Mouse (Mus musculus) heart, adult 2 months (tissue): ENCODE measurements around the gene Wfdc13. TPM values are rescaled to one million over a fixed set of nuclear protein-coding genes. Genes with fewer than 3 reads are reported as not detected.

Source experiments
- DNase-seq, 2 experiments: peaks; one replicate each; pipeline ENCODE4 v3.0.0; 2021
- H3K27ac ChIP-seq: fragments of 200-600 bp; 2 replicates; pipeline ENCODE4 v1.8.1; 2022
- H3K27me3 ChIP-seq: fragments of 200-500 bp; 2 replicates; pipeline ENCODE4 v1.6.1; 2012; ENCODE audit warnings: mild to moderate bottlenecking, low read length, inconsistent platforms, mixed read lengths; ENCODE audit not compliant: control insufficient read depth, insufficient read depth
- H3K36me3 ChIP-seq: fragments of 200-500 bp; 2 replicates; pipeline ENCODE4 v1.6.1; 2012; ENCODE audit warnings: low read length, inconsistent platforms; ENCODE audit not compliant: control insufficient read depth, insufficient read depth
- H3K4me1 ChIP-seq: fragments of 200-500 bp; 2 replicates; pipeline ENCODE4 v1.6.1; 2011; ENCODE audit warnings: low read length; ENCODE audit not compliant: control insufficient read depth, insufficient read depth
- H3K4me3 ChIP-seq: fragments of 200-600 bp; 2 replicates; pipeline ENCODE4 v1.8.1; 2022
- H3K79me2 ChIP-seq: fragments of 200-500 bp; replicated peaks from 2 replicates; pipeline ENCODE4 v1.6.1; 2012; ENCODE audit warnings: mild to moderate bottlenecking, inconsistent platforms, low read length, moderate library complexity, mixed read lengths; ENCODE audit not compliant: control insufficient read depth, insufficient read depth
- H3K9ac ChIP-seq: fragments of 200-500 bp; 2 replicates; pipeline ENCODE4 v1.6.1; 2012; ENCODE audit warnings: low read depth, mild to moderate bottlenecking, control low read depth, inconsistent platforms, low read length, mixed read lengths
- CTCF ChIP-seq: fragments of 200-600 bp; IDR thresholded peaks from 2 replicates; pipeline ENCODE4 v1.8.1; 2022; ENCODE audit warnings: antibody characterized with exemption, mild to moderate bottlenecking, moderate library complexity
- EP300 ChIP-seq: fragments of 200-500 bp; IDR thresholded peaks from 2 replicates; pipeline ENCODE4 v1.6.1; 2011; ENCODE audit warnings: low read depth, low read length, control low read depth; ENCODE audit not compliant: insufficient read depth
- POLR2A ChIP-seq: fragments of 200-500 bp; IDR thresholded peaks from 2 replicates; pipeline ENCODE4 v1.6.1; 2011; ENCODE audit warnings: mild to moderate bottlenecking, low read depth, low read length, control low read depth; ENCODE audit not compliant: insufficient read depth
- WGBS: fragments of 180-500 bp; shearing (Covaris S2); methylation state at CpG from one replicate; pipeline ENCODE4 v1.1.7; 2018; 5-methylcytosine and 5-hydroxymethylcytosine counted together
- intact Hi-C: fragments of 180-260 bp; cut with DNase I; formaldehyde crosslinking; loops from one replicate; pipeline ENCODE4 v1.15.1; 2025
- polyA plus RNA-seq: library from polyadenylated mRNA; depleted of rRNA; stranded (reverse); fragments of >200 nt; gene quantifications from 2 replicates; pipeline ENCODE4 v1.2.3, GENCODE M21; 2012
- total RNA-seq, 2 experiments: library from RNA; stranded (reverse); gene quantifications; 2 replicates each; pipeline ENCODE4 v1.2.3; 2021

The Wfdc13 gene
- total and polyA plus RNA-seq, 3 experiments = 0.25 TPM; not detected in 2

GRCm38 (mm10) chr2:164656483-164656882 lies 28.4 kb upstream of the Wfdc13 start, which contains the start of gene Wfdc9:
TSS of gene Wfdc9 (minus strand) at chr2:164656583.
- no peak for DNase-seq
- intact Hi-C loops = no loop called here
- 73% methylated on average over 9 of the region's 9 CpGs for WGBS

DNA sequence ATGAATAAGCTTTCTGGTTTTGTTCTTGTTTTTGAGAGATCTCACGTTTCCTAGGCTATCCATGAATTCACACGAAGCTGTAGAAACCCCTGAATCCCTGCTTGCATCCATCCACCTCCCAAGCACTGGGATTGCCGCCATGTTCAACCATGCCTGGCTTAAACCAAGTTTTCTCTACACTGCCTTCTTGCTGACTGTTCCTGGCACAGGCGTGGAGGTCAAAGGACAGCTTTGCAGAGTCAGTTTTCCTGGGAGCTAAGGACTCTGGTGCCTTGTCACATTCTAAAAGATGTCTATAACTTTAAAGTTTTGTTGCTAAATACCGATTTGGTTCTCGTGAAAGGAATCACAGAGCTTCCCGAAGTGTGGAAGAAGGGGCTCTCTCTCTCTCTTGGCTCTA lies 20.1 kb upstream of the Wfdc13 start:
- TF ChIP-seq POLR2A (no peak), CTCF (no peak), EP300 (no peak)
- H3K79me2 ChIP-seq = no peaks in the 10 kb centered on the region
- intact Hi-C loops = no loop called here
- no peak overlapping the region for H3K9ac ChIP-seq
- no peaks in the 10 kb centered on the region for H3K36me3 ChIP-seq
- H3K4me3 ChIP-seq = no peak overlapping the region
- no peaks in the 10 kb centered on the region for H3K27me3 ChIP-seq
- H3K27ac ChIP-seq = no peak overlapping the region
- H3K4me1 ChIP-seq = no peaks in the 10 kb centered on the region
- no peak for DNase-seq
- WGBS = 79% methylated on average over 7 of the region's 7 CpGs

More at GRCm38 (mm10) chr2:164656483-164656882, 28.4 kb upstream of the Wfdc13 start, which contains the start of gene Wfdc9:
- no peak within 1 kb of the TSS for H3K4me3 ChIP-seq
- H3K27ac ChIP-seq = no peak within 1 kb of the TSS
- no peaks in the 10 kb centered on the region for H3K4me1 ChIP-seq
- no peaks in the 10 kb centered on the region for H3K36me3 ChIP-seq
- no peak within 1 kb of the TSS for H3K9ac ChIP-seq
- no peaks in the 10 kb centered on the region for H3K79me2 ChIP-seq
- no peaks in the 10 kb centered on the region for H3K27me3 ChIP-seq
- no peak for TF ChIP-seq EP300
- TF ChIP-seq POLR2A = no peak
- TF ChIP-seq CTCF = no peak

DNA sequence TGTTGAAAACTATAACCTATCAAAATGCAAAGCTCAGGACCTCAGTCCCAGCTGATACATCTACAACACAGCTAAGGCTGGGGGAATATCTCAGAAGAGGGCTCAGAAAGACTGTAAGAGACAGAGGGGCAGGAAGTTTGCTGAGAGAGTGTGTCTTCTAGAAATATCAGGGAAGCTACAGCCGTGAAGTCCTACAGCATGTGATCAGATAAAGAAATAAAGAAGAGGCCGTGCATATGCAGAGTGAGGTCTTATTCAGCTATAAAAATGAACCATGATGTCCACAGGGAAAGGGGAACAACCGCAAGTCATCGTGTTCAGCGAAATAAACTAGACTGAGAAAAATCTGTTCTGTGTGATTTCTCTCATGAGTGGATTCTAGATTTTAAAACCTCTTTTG lies 14.6 kb upstream of the Wfdc13 start:
- intact Hi-C loops = no loop called here
- Histone ChIP-seq H3K27me3 (no peaks in the 10 kb centered on the region), H3K27ac (no peak overlapping the region), H3K4me1 (no peaks in the 10 kb centered on the region), H3K36me3 (no peaks in the 10 kb centered on the region), H3K79me2 (no peaks in the 10 kb centered on the region), H3K9ac (no peak overlapping the region), H3K4me3 (no peak overlapping the region)
- no peak for DNase-seq
- TF ChIP-seq POLR2A (no peak), EP300 (no peak), CTCF (no peak)
- WGBS = 65% methylated on average over 5 of the region's 5 CpGs

GRCm38 (mm10) chr2:164670938-164671337 lies 14.0 kb upstream of the Wfdc13 start:
- Histone ChIP-seq H3K79me2 (no peaks in the 10 kb centered on the region), H3K27me3 (no peaks in the 10 kb centered on the region), H3K27ac (no peak overlapping the region), H3K4me3 (no peak overlapping the region), H3K4me1 (no peaks in the 10 kb centered on the region), H3K36me3 (no peaks in the 10 kb centered on the region), H3K9ac (no peak overlapping the region)
- intact Hi-C loops = no loop called here
- WGBS = 24% methylated on average over 1 of the region's 1 CpGs
- TF ChIP-seq CTCF (no peak), POLR2A (no peak)
- no peak for DNase-seq

- intact Hi-C loops = no loop called here
- WGBS = 62% methylated on average over 7 of the region's 7 CpGs
- H3K79me2 ChIP-seq = no peaks in the 10 kb centered on the region
- TF ChIP-seq POLR2A (no peak), EP300 (no peak), CTCF (no peak)
- no peaks in the 10 kb centered on the region for H3K27me3 ChIP-seq
- H3K9ac ChIP-seq = no peak within 1 kb of the TSS
- DNase-seq = no peak
- H3K4me3 ChIP-seq = no peak within 1 kb of the TSS
- H3K27ac ChIP-seq = no peak within 1 kb of the TSS
- H3K4me1 ChIP-seq = no peaks in the 10 kb centered on the region
- H3K36me3 ChIP-seq = no peaks in the 10 kb centered on the region
These were observed 10.9 kb upstream of the Wfdc13 start, which contains the start of gene Wfdc11 for GRCm38 (mm10) chr2:164673987-164674386. TSS of gene Wfdc11 (minus strand) at chr2:164674087.

GRCm38 (mm10) chr2:164676103-164676502 lies 8.8 kb upstream of the Wfdc13 start:
- H3K27me3 ChIP-seq = no peaks in the 10 kb centered on the region
- DNase-seq = no peak
- intact Hi-C loops = no loop called here
- no peak overlapping the region for H3K4me3 ChIP-seq
- no peak overlapping the region for H3K27ac ChIP-seq
- no peaks in the 10 kb centered on the region for H3K4me1 ChIP-seq
- peak; percentile 15; the same call in 1 of the 2 replicates for TF ChIP-seq CTCF
- TF ChIP-seq EP300 = no peak
- no peak overlapping the region for H3K9ac ChIP-seq
- no peaks in the 10 kb centered on the region for H3K36me3 ChIP-seq
- no peaks in the 10 kb centered on the region for H3K79me2 ChIP-seq
- 74% methylated on average over 7 of the region's 7 CpGs for WGBS
